Mouse (Mus musculus) bone marrow macrophage, adult 2 months (primary cell): ENCODE results near the gene Gdpd1.

ENCODE experiments used
- CTCF ChIP-seq: IDR thresholded peaks from 2 replicates; pipeline ENCODE4 v1.5.1; 2012; ENCODE audit warnings: low read depth, mild to moderate bottlenecking, low read length, moderate library complexity
- POLR2A ChIP-seq: IDR thresholded peaks from 2 replicates; pipeline ENCODE4 v1.6.1; 2012; ENCODE audit warnings: mild to moderate bottlenecking, low read depth, low read length, borderline replicate concordance

DNA sequence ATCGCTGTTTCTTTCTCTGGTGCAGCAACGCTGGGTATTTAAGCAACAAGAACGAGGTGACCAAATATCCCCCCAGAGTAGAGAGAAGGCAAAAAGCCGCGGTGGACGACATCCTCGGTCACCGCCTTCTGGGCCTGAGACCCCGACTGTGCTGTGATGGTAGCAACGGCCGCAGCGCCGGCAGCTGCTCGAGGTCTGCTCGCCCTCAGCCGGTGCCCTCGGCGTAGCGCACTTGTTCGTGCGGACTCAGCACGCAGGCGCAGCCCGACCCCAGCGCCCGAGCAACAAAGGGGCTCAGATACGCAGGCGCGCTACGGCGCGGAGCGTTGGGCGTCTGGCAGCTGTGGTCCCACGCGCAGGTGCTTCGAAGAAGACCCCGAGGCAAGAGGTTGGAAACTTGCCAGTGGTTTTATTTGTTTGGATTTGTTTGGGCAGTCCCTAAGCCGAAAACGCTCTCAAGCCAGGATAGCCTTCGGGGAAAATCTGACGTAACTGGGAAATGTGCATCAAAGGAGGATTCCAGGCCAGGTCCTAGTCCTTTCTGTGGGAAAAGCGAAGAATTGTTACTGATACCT lies at the start of gene Gdpd1:
- TF ChIP-seq CTCF = no peak
- no peak for TF ChIP-seq POLR2A
